Mouse (Mus musculus): ENCODE measurements at regions not wholly inside any gene's neighbourhood (a gene's known extent, or its start where the extent isn't known, plus 50 kb on each side); places are given as distances from the start of the nearest gene placed in this dataset.

GRCm38 (mm10) chr3:39999846-40000245 lies 531.2 kb upstream of the Intu start:
- intact Hi-C loops (cut with DNase I), result loop anchor here (2.0 to 10.0 kb wide), 3 partner anchors 391 to 1115 kb away; no protein-coding TSS in a partner anchor
- no peak for DNase-seq

- no peak for DNase-seq
- intact Hi-C loops (cut with DNase I), result no loop called here
Observed at GRCm38 (mm10) chr3:40002838-40003237, 528.2 kb upstream of the Intu start.

- intact Hi-C loops (cut with DNase I), result no loop called here
- DNase-seq, result no peak
Observed at GRCm38 (mm10) chr3:40010051-40010450, 521.0 kb upstream of the Intu start.

- DNase-seq, result no peak
- intact Hi-C loops (cut with DNase I), result no loop called here
Observed at GRCm38 (mm10) chr3:40021682-40022081, 509.4 kb upstream of the Intu start.

GRCm38 (mm10) chr3:40027713-40028112 lies 503.4 kb upstream of the Intu start:
- intact Hi-C loops (cut with DNase I), result no loop called here
- no peak for DNase-seq

- intact Hi-C loops (cut with DNase I), result no loop called here
- DNase-seq, result no peak
Observed at GRCm38 (mm10) chr3:40036177-40036576, 494.9 kb upstream of the Intu start.

GRCm38 (mm10) chr3:40049721-40050120 lies 481.4 kb upstream of the Intu start:
- intact Hi-C loops (cut with DNase I), result no loop called here
- no peak for DNase-seq

GRCm38 (mm10) chr3:40058281-40058680 lies 472.8 kb upstream of the Intu start:
- intact Hi-C loops (cut with DNase I), result no loop called here
- DNase-seq, result no peak

- DNase-seq, result no peak
- intact Hi-C loops (cut with DNase I), result no loop called here
Observed at GRCm38 (mm10) chr3:40058719-40059420, 472.2 kb upstream of the Intu start.

- intact Hi-C loops (cut with DNase I), result no loop called here
- DNase-seq, result no peak
Observed at GRCm38 (mm10) chr3:40070137-40070667, 460.9 kb upstream of the Intu start.

GRCm38 (mm10) chr3:40076824-40077223 lies 454.3 kb upstream of the Intu start:
- DNase-seq, result no peak
- intact Hi-C loops (cut with DNase I), result no loop called here

GRCm38 (mm10) chr3:40085116-40085515 lies 446.0 kb upstream of the Intu start:
- DNase-seq, result no peak
- intact Hi-C loops (cut with DNase I), result no loop called here

GRCm38 (mm10) chr3:40091773-40092343 lies 439.2 kb upstream of the Intu start:
- DNase-seq, result no peak
- intact Hi-C loops (cut with DNase I), result no loop called here

- intact Hi-C loops (cut with DNase I), result no loop called here
- no peak for DNase-seq
Observed at GRCm38 (mm10) chr3:40092765-40093368, 438.2 kb upstream of the Intu start.

GRCm38 (mm10) chr3:40094040-40094439 lies 437.0 kb upstream of the Intu start:
- intact Hi-C loops (cut with DNase I), result no loop called here
- no peak for DNase-seq

GRCm38 (mm10) chr3:40094701-40095100 lies 436.4 kb upstream of the Intu start:
- DNase-seq, result no peak
- intact Hi-C loops (cut with DNase I), result no loop called here

GRCm38 (mm10) chr3:40102698-40103097 lies 428.4 kb upstream of the Intu start:
- intact Hi-C loops (cut with DNase I), result no loop called here
- DNase-seq, result no peak

- intact Hi-C loops (cut with DNase I), result no loop called here
- peak; percentile 9 to 25 for DNase-seq
Observed at GRCm38 (mm10) chr3:40114811-40115210, 416.3 kb upstream of the Intu start.

- intact Hi-C loops (cut with DNase I), result no loop called here
Observed at GRCm38 (mm10) chr3:40118551-40118950, 412.5 kb upstream of the Intu start.

GRCm38 (mm10) chr3:40119462-40119861 lies 411.6 kb upstream of the Intu start:
- DNase-seq, result no peak
- intact Hi-C loops (cut with DNase I), result no loop called here

More at GRCm38 (mm10) chr3:40118551-40118950, 412.5 kb upstream of the Intu start:
- no peak for DNase-seq

- peak; percentile 14 to 23 for DNase-seq
- intact Hi-C loops (cut with DNase I), result no loop called here
Observed at GRCm38 (mm10) chr3:40120298-40120875, 410.7 kb upstream of the Intu start.
